Mouse (Mus musculus) heart, postnatal 0 days (tissue): ENCODE measurements around the gene Gm26938. TPM values are rescaled to one million over a fixed set of nuclear protein-coding genes. Genes with fewer than 3 reads are reported as not detected.
A peak's percentile ranks its signal among the peaks of the same experiment; 100 is the strongest.

Experiments
- ATAC-seq: fragments of 200-750 bp; cut with Nextera tagmentation; 2 replicates; pipeline ENCODE4 v1.8.0; 2017; ENCODE audit warnings: low read depth, moderate number of reproducible peaks, moderate library complexity; ENCODE audit not compliant: insufficient read depth
- DNase-seq: peaks from one replicate; pipeline ENCODE4 v3.0.0-alpha.2; 2016; ENCODE audit warnings: low spot score
- H3K27ac ChIP-seq: fragments of 300-500 bp; sonication (generic); 2 replicates; pipeline ENCODE4 v1.5.1; 2014; ENCODE audit warnings: low read depth, mild to moderate bottlenecking
- H3K27me3 ChIP-seq: fragments of 300-500 bp; sonication (generic); 2 replicates; pipeline ENCODE4 v1.6.1; 2014; ENCODE audit warnings: low read length, mixed read lengths; ENCODE audit not compliant: control insufficient read depth, insufficient read depth
- H3K36me3 ChIP-seq: fragments of 300-500 bp; sonication (generic); replicated peaks from 2 replicates; pipeline ENCODE4 v1.6.1; 2014; ENCODE audit warnings: low read length, mixed read lengths; ENCODE audit not compliant: control insufficient read depth, insufficient read depth
- H3K4me1 ChIP-seq: fragments of 300-500 bp; sonication (generic); 2 replicates; pipeline ENCODE4 v1.6.1; 2014; ENCODE audit warnings: antibody characterized with exemption; ENCODE audit not compliant: control insufficient read depth, insufficient read depth
- H3K4me2 ChIP-seq: fragments of 300-500 bp; sonication (generic); 2 replicates; pipeline ENCODE4 v1.6.1; 2014; ENCODE audit warnings: low read depth, mild to moderate bottlenecking, low read length, moderate library complexity
- H3K4me3 ChIP-seq: fragments of 300-500 bp; sonication (generic); 2 replicates; pipeline ENCODE4 v1.5.1; 2014; ENCODE audit warnings: low read depth, low read length
- H3K9ac ChIP-seq: fragments of 300-500 bp; sonication (generic); replicated peaks from 2 replicates; pipeline ENCODE4 v1.6.1; 2014; ENCODE audit warnings: low read depth, low read length, mixed read lengths
- H3K9me3 ChIP-seq: fragments of 300-500 bp; sonication (generic); replicated peaks from 2 replicates; pipeline ENCODE4 v1.6.1; 2016; ENCODE audit warnings: low read length; ENCODE audit not compliant: control insufficient read depth
- CTCF ChIP-seq: IDR thresholded peaks from 2 replicates; pipeline ENCODE4 v1.5.1; 2016; ENCODE audit warnings: antibody characterized with exemption, control low read depth, low read depth
- EP300 ChIP-seq: IDR thresholded peaks from 2 replicates; pipeline ENCODE4 v1.6.1; 2016; ENCODE audit warnings: antibody characterized with exemption, low read depth
- WGBS: fragments of 180-500 bp; shearing (Covaris S2); extraction: QIAGEN DNeasy Blood & Tissue Kit; methylation state at CpG from one replicate; pipeline ENCODE4 v1.1.7; 2014; 5-methylcytosine and 5-hydroxymethylcytosine counted together
- polyA plus RNA-seq: library from polyadenylated mRNA; unstranded; fragments of >200 nt; fragmentation: Nextera tagmentation; extraction: Ambion mirVana; gene quantifications from 2 replicates; pipeline ENCODE4 v1.2.1, GENCODE M21; 2015
- total RNA-seq: library from RNA; depleted of rRNA; stranded (reverse); fragments of >200 nt; gene quantifications from 2 replicates; pipeline ENCODE4 v1.2.3, GENCODE M21; 2014; ENCODE audit warnings: low replicate concordance

The Gm26938 gene
- total and polyA plus RNA-seq, 2 experiments from 2014 or later = not detected

GRCm38 (mm10) chr5:139819538-139820181, 6.5 kb downstream of the Gm26938 start, which contains the start of gene Tmem184a:
Gene Tmem184a, minus strand, starts transcription at chr5:139819917.
- H3K27me3 ChIP-seq = no peaks in the 10 kb centered on the region
- H3K9ac ChIP-seq = no peak within 1 kb of the TSS
- no peak within 1 kb of the TSS for H3K27ac ChIP-seq
- no peak within 1 kb of the TSS for H3K4me3 ChIP-seq
- DNase-seq (no peak), ATAC-seq (no peak)
- peaks cover 6% of the 10 kb centered on the region for H3K4me1 ChIP-seq
- H3K4me2 ChIP-seq = no peak within 1 kb of the TSS
- H3K9me3 ChIP-seq = no peaks in the 10 kb centered on the region
- no peak for TF ChIP-seq CTCF
- no peak for TF ChIP-seq EP300
- H3K36me3 ChIP-seq = peaks cover 18% of the 10 kb centered on the region; the same call in 1 of the 2 replicates
- WGBS = 76% methylated on average over 9 of the region's 9 CpGs

- ATAC-seq = peak; percentile 49; the same call in 1 of the 2 replicates
- 0 out of 2 replicates have a peak, but pooled peaks cover 16% of the 10 kb centered on the region for H3K36me3 ChIP-seq
- no peak overlapping the region for H3K27ac ChIP-seq
- peaks cover 4% of the 10 kb centered on the region; the same call in 1 of the 2 replicates for H3K27me3 ChIP-seq
- WGBS = 32% methylated on average over 4 of the region's 4 CpGs
- peak; percentile 62 for TF ChIP-seq CTCF
- no peak for TF ChIP-seq EP300
- no peaks in the 10 kb centered on the region for H3K9me3 ChIP-seq
- DNase-seq = no peak
- H3K9ac ChIP-seq = no peak overlapping the region
- no peak overlapping the region for H3K4me2 ChIP-seq
- H3K4me1 ChIP-seq = peaks cover 6% of the 10 kb centered on the region
- H3K4me3 ChIP-seq = no peak overlapping the region
Observed at GRCm38 (mm10) chr5:139818801-139819200, 7.4 kb downstream of the Gm26938 start.

GRCm38 (mm10) chr5:139818056-139818455, 8.2 kb downstream of the Gm26938 start:
- Histone ChIP-seq H3K9me3 (no peaks in the 10 kb centered on the region), H3K4me1 (peaks cover 6% of the 10 kb centered on the region), H3K27ac (no peak overlapping the region), H3K4me3 (no peak overlapping the region), H3K4me2 (no peak overlapping the region), H3K36me3 (0 out of 2 replicates have a peak, but pooled peaks cover 9% of the 10 kb centered on the region), H3K27me3 (peaks cover 8% of the 10 kb centered on the region; the same call in 1 of the 2 replicates), H3K9ac (no peak overlapping the region)
- no peak for DNase-seq
- 69% methylated on average over 3 of the region's 3 CpGs for WGBS
- no peak for TF ChIP-seq CTCF
- TF ChIP-seq EP300 = no peak
- ATAC-seq = no peak

GRCm38 (mm10) chr5:139817292-139817691, 8.9 kb downstream of the Gm26938 start:
- ATAC-seq = no peak
- Histone ChIP-seq H3K4me1 (peaks cover 6% of the 10 kb centered on the region), H3K27me3 (peaks cover 8% of the 10 kb centered on the region; the same call in 1 of the 2 replicates), H3K4me2 (no peak overlapping the region), H3K9ac (no peak overlapping the region), H3K4me3 (no peak overlapping the region), H3K9me3 (no peaks in the 10 kb centered on the region), H3K36me3 (0 out of 2 replicates have a peak, but pooled peaks cover 1% of the 10 kb centered on the region), H3K27ac (no peak overlapping the region)
- DNase-seq = no peak
- TF ChIP-seq CTCF = peak; percentile 73
- TF ChIP-seq EP300 = no peak
- 0% methylated on average over 1 of the region's 1 CpGs for WGBS

GRCm38 (mm10) chr5:139816445-139816844, 9.8 kb downstream of the Gm26938 start:
- no peak overlapping the region for H3K9ac ChIP-seq
- no peak for TF ChIP-seq EP300
- no peak for TF ChIP-seq CTCF
- H3K27ac ChIP-seq = no peak overlapping the region
- H3K36me3 ChIP-seq = no peaks in the 10 kb centered on the region
- H3K4me1 ChIP-seq = peaks cover 6% of the 10 kb centered on the region
- ATAC-seq (no peak), DNase-seq (no peak)
- H3K4me2 ChIP-seq = no peak overlapping the region
- H3K4me3 ChIP-seq = no peak overlapping the region
- H3K27me3 ChIP-seq = peaks cover 8% of the 10 kb centered on the region; the same call in 1 of the 2 replicates
- H3K9me3 ChIP-seq = no peaks in the 10 kb centered on the region
